11 mouse cellular contexts compared by ENCODE assay signal in genomic region chr3:87152111-87152738, GRCm38 (mm10). TPM values are rescaled to one million over a fixed set of nuclear protein-coding genes. Genes with fewer than 3 reads are reported as not detected.
DNase-seq lines count a peak whose midpoint lies in the region; ATAC-seq and TF ChIP-seq lines count a peak whose summit lies in the region.
"Had no signal": no experiment of that assay in that cellular context is flagged by ENCODE, and none has a peak within 500 bp of the region (broad histone marks: within the 10 kb centered on the region; RNA-seq: fewer than 3 reads in every experiment).

No protein-coding gene starts in this region.

- intact Hi-C loops in heart, adult 2 months (cut with DNase I), result no loop called here
- intact Hi-C loops in heart, postnatal 25 days (cut with DNase I), result no loop called here

- no peak for ATAC-seq in neural tube, embryonic 13.5 days (ENCODE audit: low read depth)
- 0 out of 2 replicates have a peak, but pooled peaks have one; percentile 11 for ATAC-seq in intestine, embryonic 16.5 days
- ATAC-seq: inflammation-experienced regulatory T-cells, adult 6 months had no signal

- H3K9me3 ChIP-seq in neural tube, embryonic 13.5 days, result no peaks in the 10 kb centered on the region
- H3K9me3 ChIP-seq in intestine, embryonic 16.5 days (ENCODE audit: control insufficient read depth, low read length), result no peaks in the 10 kb centered on the region

- no peak overlapping the region for H3K9ac ChIP-seq in heart, adult 2 months (ENCODE audit: low read depth, low read length)
- H3K9ac ChIP-seq in neural tube, embryonic 13.5 days, result no peak overlapping the region
- no peak overlapping the region for H3K9ac ChIP-seq in intestine, embryonic 16.5 days (ENCODE audit: low read depth, low read length)
- H3K9ac ChIP-seq: liver, embryonic 14.5 days had no signal

- H3K4me1 ChIP-seq in heart, adult 2 months (ENCODE audit: control insufficient read depth, insufficient read depth, low read length), result peaks cover 19% of the 10 kb centered on the region
- H3K4me1 ChIP-seq in neural tube, embryonic 13.5 days (replicated peaks), result peaks cover 77% of the 10 kb centered on the region
- peaks cover 45% of the 10 kb centered on the region for H3K4me1 ChIP-seq in intestine, embryonic 16.5 days (ENCODE audit: control insufficient read depth, insufficient read depth, low read length)

- peak overlapping the region; percentile 81; the same call in 1 of the 2 replicates for H3K27ac ChIP-seq in heart, adult 2 months
- H3K27ac ChIP-seq in neural tube, embryonic 13.5 days (replicated peaks), result peak overlapping the region; percentile 93
- H3K27ac ChIP-seq in intestine, embryonic 16.5 days (ENCODE audit: low read length), result peak overlapping the region; percentile 99
- H3K27ac ChIP-seq: liver, embryonic 14.5 days had no signal

- no peak for TF ChIP-seq POLR2A in heart, adult 2 months (IDR thresholded peaks at IDR 0.05; ENCODE audit: insufficient read depth, low read depth, low read length)

- H3K27me3 ChIP-seq in heart, adult 2 months (ENCODE audit: control insufficient read depth, insufficient read depth, low read length), result no peaks in the 10 kb centered on the region
- no peaks in the 10 kb centered on the region for H3K27me3 ChIP-seq in neural tube, embryonic 13.5 days
- H3K27me3 ChIP-seq in intestine, embryonic 16.5 days (replicated peaks; ENCODE audit: control insufficient read depth, insufficient read depth, low read length), result no peaks in the 10 kb centered on the region

- H3K4me3 ChIP-seq in heart, adult 2 months, result no peak overlapping the region
- H3K4me3 ChIP-seq in neural tube, embryonic 13.5 days, result no peak overlapping the region
- H3K4me3 ChIP-seq in intestine, embryonic 16.5 days (ENCODE audit: low read length), result no peak overlapping the region

- no peak for TF ChIP-seq EP300 in heart, adult 2 months (IDR thresholded peaks at IDR 0.05; ENCODE audit: insufficient read depth, low read depth, low read length)

- peaks cover 4% of the 10 kb centered on the region; the same call in 1 of the 2 replicates for H3K36me3 ChIP-seq in heart, adult 2 months (ENCODE audit: control insufficient read depth, insufficient read depth, low read length)
- no peaks in the 10 kb centered on the region for H3K36me3 ChIP-seq in neural tube, embryonic 13.5 days
- H3K36me3 ChIP-seq in intestine, embryonic 16.5 days (ENCODE audit: control insufficient read depth, insufficient read depth, low read length), result no peaks in the 10 kb centered on the region

- no peak overlapping the region for H3K4me2 ChIP-seq in neural tube, embryonic 13.5 days
- no peak overlapping the region for H3K4me2 ChIP-seq in intestine, embryonic 16.5 days (ENCODE audit: low read depth, low read length)

- TF ChIP-seq CTCF in heart, adult 2 months (IDR thresholded peaks at IDR 0.05), result no peak

- no peaks in the 10 kb centered on the region for H3K79me2 ChIP-seq in heart, adult 2 months (replicated peaks; ENCODE audit: control insufficient read depth, insufficient read depth, low read length)

- DNase-seq in heart, adult 2 months, result peak in 1 of 2 experiments; percentile 16
- no peak for DNase-seq in heart, postnatal 25 days (ENCODE audit: low spot score)
- DNase-seq in neural tube, embryonic 10.5 days (ENCODE audit: extremely low spot score, low spot score), result no peak
- DNase-seq in thymus, postnatal 36 days, result no peak
- DNase-seq in cerebellum, postnatal 4 days (ENCODE audit: low spot score in 2 of 2), result no peak
- no peak for DNase-seq in right cerebral cortex, postnatal 14 days
- DNase-seq: thymus, postnatal 14 days had no signal

- 57% methylated on average over 4 of the region's 4 CpGs for WGBS in heart, adult 2 months
- 75% methylated on average over 4 of the region's 4 CpGs for WGBS in neural tube, embryonic 13.5 days
- WGBS in intestine, embryonic 16.5 days, result 65% methylated on average over 4 of the region's 4 CpGs

RNA-seq across cellular contexts. Expression of gene Kirrel, which starts 22.3 kb away (rescaled TPM):
- total RNA-seq in heart, adult 2 months (2021), result 1 to 10 TPM; 6.2 to 7.5 TPM
- polyA plus RNA-seq in heart, adult 2 months (2012; rRNA removed), result 6.0 and 9.1 TPM in 2 replicates
- 1 to 10 TPM; 7.1 to 8.4 TPM for total RNA-seq in heart, postnatal 25 days (2021)
- polyA plus RNA-seq in neural tube, embryonic 13.5 days (2015; fragmentation: Nextera tagmentation; extraction: Ambion mirVana), result 9.8 and 10.4 TPM in 2 replicates
- polyA plus RNA-seq in intestine, embryonic 16.5 days (2015; fragmentation: Nextera tagmentation; extraction: Ambion mirVana), result 7.3 and 8.3 TPM in 2 replicates
- polyA plus RNA-seq: inflammation-experienced regulatory T-cells, adult 6 months had no signal
